Comparison of ENCODE assay signal across 14 mouse cellular contexts in the genomic region with DNA sequence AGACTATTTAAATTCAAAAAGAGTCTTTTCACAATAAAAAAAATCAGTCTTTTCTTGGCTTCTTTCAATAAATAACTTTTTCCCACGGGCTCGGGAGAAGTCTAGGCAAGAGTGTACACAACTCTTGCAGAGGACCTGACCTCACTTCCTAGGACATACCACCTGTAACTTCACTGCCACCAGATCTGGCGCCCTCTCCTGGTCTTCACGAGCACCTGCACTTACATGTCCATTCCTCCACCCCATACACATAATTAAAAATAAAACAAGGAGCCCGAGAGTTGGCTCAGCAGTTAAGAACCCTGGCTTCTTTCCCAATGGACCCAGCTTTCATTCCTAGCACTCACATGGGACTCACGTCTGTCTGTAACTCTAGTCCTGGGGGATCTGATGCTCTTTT. TPM values are rescaled to one million over a fixed set of nuclear protein-coding genes. Genes with fewer than 3 reads are reported as not detected.
DNase-seq lines count a peak whose midpoint lies in the region; ATAC-seq and TF ChIP-seq lines count a peak whose summit lies in the region.
"Had no signal": no experiment of that assay in that cellular context is flagged by ENCODE, and none has a peak within 500 bp of the region (broad histone marks: within the 10 kb centered on the region; RNA-seq: fewer than 3 reads in every experiment).

No protein-coding gene starts in this region.

- no peak overlapping the region for H3K4me2 ChIP-seq in kidney, postnatal 0 days (ENCODE audit: low read length)
- no peak overlapping the region for H3K4me2 ChIP-seq in kidney, embryonic 16.5 days (replicated peaks; ENCODE audit: low read depth, low read length)
- H3K4me2 ChIP-seq: heart, embryonic 11.5 days; hindbrain, embryonic 14.5 days; midbrain, embryonic 13.5 days had no signal

- WGBS in kidney, postnatal 0 days: 70% methylated on average over 6 of the region's 6 CpGs
- WGBS in kidney, embryonic 16.5 days: 77% methylated on average over 6 of the region's 6 CpGs

- no peak overlapping the region for H3K27ac ChIP-seq in kidney, postnatal 0 days
- H3K27ac ChIP-seq in kidney, embryonic 16.5 days (ENCODE audit: low read length): no peak overlapping the region
- H3K27ac ChIP-seq in ES-Bruce4 (ENCODE audit: insufficient read depth, low read length): no peak overlapping the region
- H3K27ac ChIP-seq: hindbrain, embryonic 14.5 days; midbrain, embryonic 13.5 days had no signal

- no peaks in the 10 kb centered on the region for H3K9me3 ChIP-seq in kidney, postnatal 0 days (replicated peaks; ENCODE audit: low read length)
- no peaks in the 10 kb centered on the region for H3K9me3 ChIP-seq in kidney, embryonic 16.5 days (ENCODE audit: low read length)
- H3K9me3 ChIP-seq in ES-Bruce4 (replicated peaks; ENCODE audit: control insufficient read depth, insufficient read depth, low read length, poor library complexity, severe bottlenecking): no peaks in the 10 kb centered on the region
- H3K9me3 ChIP-seq: midbrain, embryonic 13.5 days had no signal

- no peaks in the 10 kb centered on the region for H3K27me3 ChIP-seq in kidney, postnatal 0 days (ENCODE audit: insufficient read depth, low read length)
- no peaks in the 10 kb centered on the region for H3K27me3 ChIP-seq in kidney, embryonic 16.5 days (ENCODE audit: insufficient read depth, low read length)
- no peaks in the 10 kb centered on the region for H3K27me3 ChIP-seq in ES-Bruce4 (ENCODE audit: control insufficient read depth, insufficient read depth, low read length, poor library complexity, severe bottlenecking)
- H3K27me3 ChIP-seq: midbrain, embryonic 13.5 days had no signal

- no peak overlapping the region for H3K4me3 ChIP-seq in kidney, postnatal 0 days (replicated peaks; ENCODE audit: low read depth, low read length)
- no peak overlapping the region for H3K4me3 ChIP-seq in kidney, embryonic 16.5 days (ENCODE audit: low read length)
- no peak overlapping the region for H3K4me3 ChIP-seq in ES-Bruce4 (ENCODE audit: low read depth, low read length)
- H3K4me3 ChIP-seq: midbrain, embryonic 13.5 days had no signal

- H3K36me3 ChIP-seq in kidney, postnatal 0 days (ENCODE audit: insufficient read depth, low read length): no peaks in the 10 kb centered on the region
- no peaks in the 10 kb centered on the region for H3K36me3 ChIP-seq in kidney, embryonic 16.5 days (ENCODE audit: insufficient read depth, low read length)
- H3K36me3 ChIP-seq in ES-Bruce4 (ENCODE audit: control insufficient read depth, insufficient read depth, low read length, poor library complexity, severe bottlenecking): no peaks in the 10 kb centered on the region
- H3K36me3 ChIP-seq: midbrain, embryonic 13.5 days had no signal

- H3K9ac ChIP-seq in kidney, postnatal 0 days (ENCODE audit: low read depth, low read length): no peak overlapping the region
- no peak overlapping the region for H3K9ac ChIP-seq in kidney, embryonic 16.5 days (replicated peaks; ENCODE audit: low read length)
- no peak overlapping the region for H3K9ac ChIP-seq in ES-Bruce4 (ENCODE audit: low read depth, poor library complexity, severe bottlenecking)
- H3K9ac ChIP-seq: hindbrain, embryonic 14.5 days; midbrain, embryonic 13.5 days had no signal

- ATAC-seq in kidney, postnatal 0 days (replicated peaks; ENCODE audit: low FRiP score, low read depth): no peak
- ATAC-seq in kidney, embryonic 16.5 days (ENCODE audit: low FRiP score, low TSS enrichment): no peak
- ATAC-seq: midbrain, embryonic 13.5 days had no signal

- TF ChIP-seq EP300 in ES-Bruce4 (IDR thresholded peaks at IDR 0.05; ENCODE audit: insufficient read depth, low read depth, low read length): no peak

- TF ChIP-seq CTCF in kidney, postnatal 0 days (IDR thresholded peaks at IDR 0.05; ENCODE audit: low read depth): peak; percentile 50
- peak; percentile 82 for TF ChIP-seq CTCF in ES-Bruce4 (IDR thresholded peaks at IDR 0.05; ENCODE audit: low read depth, low read length)

- TF ChIP-seq POLR2A in ES-Bruce4 (IDR thresholded peaks at IDR 0.05; ENCODE audit: insufficient read depth, low read length): no peak

- peak; percentile 28 for DNase-seq in kidney, postnatal 0 days (ENCODE audit: low spot score)
- peak; percentile 21 to 24 for DNase-seq in B cell, adult 2 months
- DNase-seq in naive thymus-derived CD4-positive, alpha-beta T cell, adult 2 months (ENCODE audit: low read depth): peak; percentile 48
- no peak for DNase-seq in adrenal gland, adult (ENCODE audit: inconsistent age in 2 of 2, low spot score in 1 of 2)
- no peak for DNase-seq in thymus, adult 18-20 months
- DNase-seq: kidney, postnatal 4 days; spleen, adult 18-20 months; thymus, postnatal 36 days had no signal

- 0 out of 2 replicates have a peak, but pooled peaks cover 12% of the 10 kb centered on the region for H3K4me1 ChIP-seq in kidney, postnatal 0 days (replicated peaks; ENCODE audit: insufficient read depth, low read length)
- H3K4me1 ChIP-seq in kidney, embryonic 16.5 days (ENCODE audit: insufficient read depth, low read length): peaks cover 14% of the 10 kb centered on the region
- no peaks in the 10 kb centered on the region for H3K4me1 ChIP-seq in ES-Bruce4 (ENCODE audit: control insufficient read depth, insufficient read depth, low read length)

RNA-seq across cellular contexts. Expression of a gene that starts 1.3 kb away (rescaled TPM):
- 2.9 and 3.9 TPM in 2 replicates for polyA plus RNA-seq in kidney, postnatal 0 days (2015; fragmentation: Nextera tagmentation; extraction: Ambion mirVana)
- 1.7 and 2.2 TPM in 2 replicates for polyA plus RNA-seq in kidney, embryonic 16.5 days (2015; fragmentation: Nextera tagmentation; extraction: Ambion mirVana)
- 0.66 TPM in 1 of 2 replicates, not detected in the other for polyA plus RNA-seq in ES-Bruce4 (2011; ENCODE audit: insufficient read depth, insufficient read length, low read depth, missing spikeins)
- polyA plus RNA-seq: liver, embryonic 16.5 days had no signal

RNA-seq across cellular contexts. Expression of a gene that starts 1.9 kb away (rescaled TPM):
- polyA plus RNA-seq in kidney, postnatal 0 days (2015; fragmentation: Nextera tagmentation; extraction: Ambion mirVana): 79.6 and 84.5 TPM in 2 replicates
- 48.9 and 49.6 TPM in 2 replicates for polyA plus RNA-seq in kidney, embryonic 16.5 days (2015; fragmentation: Nextera tagmentation; extraction: Ambion mirVana)
- polyA plus RNA-seq in ES-Bruce4 (2011; ENCODE audit: insufficient read depth, insufficient read length, low read depth, missing spikeins): 35.8 and 37.7 TPM in 2 replicates

RNA-seq across cellular contexts. Expression of a gene that starts 42.2 kb away (rescaled TPM):
- polyA plus RNA-seq in kidney, postnatal 0 days (2015; fragmentation: Nextera tagmentation; extraction: Ambion mirVana): 1.8 and 2.3 TPM in 2 replicates
- 1.9 and 2.6 TPM in 2 replicates for polyA plus RNA-seq in kidney, embryonic 16.5 days (2015; fragmentation: Nextera tagmentation; extraction: Ambion mirVana)
- 6.7 and 10.8 TPM in 2 replicates for polyA plus RNA-seq in ES-Bruce4 (2011; ENCODE audit: insufficient read depth, insufficient read length, low read depth, missing spikeins)

Comparison
In these comparisons a context has a peak if more than half of its experiments do, and no peak if none do; other contexts are left out.
1. DNase-seq: peak in kidney, postnatal 0 days (single experiment), B cell, adult 2 months (2 of 2) and naive thymus-derived CD4-positive, alpha-beta T cell, adult 2 months (single experiment); none in adrenal gland, adult (0 of 2) and thymus, adult 18-20 months (0 of 2).